In the genomic region with DNA sequence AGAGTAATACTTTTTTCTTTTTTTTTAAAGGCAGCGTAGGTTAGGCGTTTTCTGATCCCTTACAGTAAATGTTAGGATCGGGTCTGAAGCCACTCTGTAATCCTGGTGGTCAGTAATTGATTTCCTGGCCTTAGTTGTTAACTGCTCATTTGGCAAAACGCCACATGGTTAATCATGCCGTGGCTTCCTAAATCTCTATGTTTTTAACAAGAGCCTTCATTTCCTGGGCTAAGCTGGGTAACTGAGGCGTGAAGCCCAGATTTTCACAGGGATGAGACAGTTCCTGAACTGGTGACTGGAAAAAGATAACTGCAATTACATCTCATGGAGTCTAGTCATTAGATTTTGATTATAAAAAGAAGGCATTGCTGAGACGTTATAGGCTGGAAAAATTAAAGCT, we compare ENCODE assay signal across 28 mouse cellular contexts. TPM values are rescaled to one million over a fixed set of nuclear protein-coding genes. Genes with fewer than 3 reads are reported as not detected.
DNase-seq lines count a peak whose midpoint lies in the region; ATAC-seq and TF ChIP-seq lines count a peak whose summit lies in the region.
"Had no signal": no experiment of that assay in that cellular context is flagged by ENCODE, and none has a peak within 500 bp of the region (broad histone marks: within the 10 kb centered on the region; RNA-seq: fewer than 3 reads in every experiment).

No protein-coding gene starts in this region.

- ATAC-seq in kidney, postnatal 0 days (replicated peaks; ENCODE audit: low FRiP score, low read depth), result no peak; the same call in 1 of the 2 replicates
- no peak for ATAC-seq in midbrain, postnatal 0 days (ENCODE audit: low FRiP score)
- no peak for ATAC-seq in midbrain, embryonic 13.5 days
- ATAC-seq: intestine, embryonic 15.5 days; lung, postnatal 0 days had no signal

- 27% methylated on average over 7 of the region's 7 CpGs for WGBS in kidney, postnatal 0 days
- WGBS in midbrain, postnatal 0 days, result 52% methylated on average over 7 of the region's 7 CpGs
- 56% methylated on average over 7 of the region's 7 CpGs for WGBS in midbrain, embryonic 13.5 days

- H3K36me3 ChIP-seq in kidney, postnatal 0 days (ENCODE audit: insufficient read depth, low read length), result no peaks in the 10 kb centered on the region
- H3K36me3 ChIP-seq in midbrain, postnatal 0 days (ENCODE audit: insufficient read depth, low read length), result no peaks in the 10 kb centered on the region
- H3K36me3 ChIP-seq in midbrain, embryonic 13.5 days, result no peaks in the 10 kb centered on the region
- H3K36me3 ChIP-seq: forebrain, embryonic 10.5 days; hindbrain, embryonic 15.5 days; intestine, embryonic 15.5 days; midbrain, embryonic 10.5 days; neural tube, embryonic 13.5 days; stomach, embryonic 15.5 days had no signal

- H3K4me3 ChIP-seq in kidney, postnatal 0 days (replicated peaks; ENCODE audit: low read depth, low read length), result no peak overlapping the region
- H3K4me3 ChIP-seq in midbrain, postnatal 0 days (ENCODE audit: low read depth, low read length), result no peak overlapping the region
- no peak overlapping the region for H3K4me3 ChIP-seq in midbrain, embryonic 13.5 days (replicated peaks)
- H3K4me3 ChIP-seq: forebrain, embryonic 10.5 days; hindbrain, embryonic 15.5 days; intestine, embryonic 15.5 days; midbrain, embryonic 10.5 days; myocyte; neural tube, embryonic 13.5 days; stomach, embryonic 15.5 days had no signal

- H3K4me1 ChIP-seq in kidney, postnatal 0 days (replicated peaks; ENCODE audit: insufficient read depth, low read length), result no peaks in the 10 kb centered on the region
- no peaks in the 10 kb centered on the region for H3K4me1 ChIP-seq in midbrain, postnatal 0 days (ENCODE audit: insufficient read depth, low read length)
- no peaks in the 10 kb centered on the region for H3K4me1 ChIP-seq in midbrain, embryonic 13.5 days (replicated peaks)
- H3K4me1 ChIP-seq: hindbrain, embryonic 15.5 days; intestine, embryonic 15.5 days; stomach, embryonic 15.5 days had no signal

- no peak overlapping the region for H3K9ac ChIP-seq in kidney, postnatal 0 days (ENCODE audit: low read depth, low read length)
- H3K9ac ChIP-seq in midbrain, postnatal 0 days (replicated peaks; ENCODE audit: low read length, poor library complexity, severe bottlenecking), result no peak overlapping the region
- H3K9ac ChIP-seq in midbrain, embryonic 13.5 days (replicated peaks), result no peak overlapping the region
- H3K9ac ChIP-seq: hindbrain, embryonic 15.5 days; intestine, embryonic 15.5 days; neural tube, embryonic 13.5 days; stomach, embryonic 15.5 days had no signal

- no peaks in the 10 kb centered on the region for H3K9me3 ChIP-seq in kidney, postnatal 0 days (replicated peaks; ENCODE audit: low read length)
- no peaks in the 10 kb centered on the region for H3K9me3 ChIP-seq in midbrain, postnatal 0 days (ENCODE audit: low read length)
- peaks cover 4% of the 10 kb centered on the region; the same call in 1 of the 2 replicates for H3K9me3 ChIP-seq in midbrain, embryonic 13.5 days
- H3K9me3 ChIP-seq: hindbrain, embryonic 15.5 days; intestine, embryonic 15.5 days; midbrain, embryonic 10.5 days; neural tube, embryonic 13.5 days; stomach, embryonic 15.5 days had no signal

- no peak overlapping the region for H3K4me2 ChIP-seq in kidney, postnatal 0 days (ENCODE audit: low read length)
- no peak overlapping the region for H3K4me2 ChIP-seq in midbrain, postnatal 0 days (ENCODE audit: low read depth, low read length, poor library complexity, severe bottlenecking)
- H3K4me2 ChIP-seq in midbrain, embryonic 13.5 days (replicated peaks), result no peak overlapping the region
- H3K4me2 ChIP-seq: hindbrain, embryonic 15.5 days; intestine, embryonic 15.5 days; neural tube, embryonic 13.5 days; stomach, embryonic 15.5 days had no signal

- no peaks in the 10 kb centered on the region for H3K27me3 ChIP-seq in kidney, postnatal 0 days (ENCODE audit: insufficient read depth, low read length)
- no peaks in the 10 kb centered on the region for H3K27me3 ChIP-seq in midbrain, postnatal 0 days (ENCODE audit: insufficient read depth, low read length)
- 0 out of 2 replicates have a peak, but pooled peaks cover 3% of the 10 kb centered on the region for H3K27me3 ChIP-seq in midbrain, embryonic 13.5 days
- H3K27me3 ChIP-seq: hindbrain, embryonic 15.5 days; intestine, embryonic 15.5 days; neural tube, embryonic 13.5 days; stomach, embryonic 15.5 days had no signal

- peak; percentile 30 to 32 for DNase-seq in cerebellum, postnatal 14 days
- DNase-seq in cerebellum, postnatal 36 days, result no peak
- DNase-seq in kidney, postnatal 0 days (ENCODE audit: low spot score), result peak; percentile 9
- DNase-seq in kidney, postnatal 10 days, result no peak
- peak; percentile 61 for DNase-seq in midbrain, postnatal 0 days (ENCODE audit: low spot score)
- no peak for DNase-seq in testis, postnatal 10 days (ENCODE audit: low spot score)
- DNase-seq: adrenal gland, postnatal 36 days; cerebellum, adult 11 months; cerebellum, postnatal 25 days; kidney, adult 8-10 months; thymus, adult 18-20 months; thymus, postnatal 36 days had no signal

- H3K27ac ChIP-seq in kidney, postnatal 0 days, result no peak overlapping the region
- H3K27ac ChIP-seq in midbrain, postnatal 0 days (ENCODE audit: low read depth, low read length), result no peak overlapping the region
- no peak overlapping the region for H3K27ac ChIP-seq in midbrain, embryonic 13.5 days
- H3K27ac ChIP-seq: forebrain, embryonic 10.5 days; hindbrain, embryonic 15.5 days; intestine, embryonic 15.5 days; midbrain, embryonic 10.5 days; neural tube, embryonic 13.5 days; stomach, embryonic 15.5 days had no signal

- TF ChIP-seq CTCF in kidney, postnatal 0 days (IDR thresholded peaks at IDR 0.05; ENCODE audit: low read depth), result no peak
- TF ChIP-seq CTCF in midbrain, postnatal 0 days (IDR thresholded peaks at IDR 0.05), result no peak

RNA-seq across cellular contexts. Expression of gene Clrn1, which starts 38.9 kb away (rescaled TPM):
- 1.1 TPM in 2 replicates for polyA plus RNA-seq in kidney, postnatal 0 days (2015; fragmentation: Nextera tagmentation; extraction: Ambion mirVana)
- 1.9 and 2.8 TPM in 2 replicates for total RNA-seq in midbrain, postnatal 0 days (2014; rRNA removed)
- polyA plus RNA-seq in midbrain, postnatal 0 days (2015; fragmentation: Nextera tagmentation; extraction: Ambion mirVana), result 0.44 and 0.80 TPM in 2 replicates
- polyA plus RNA-seq in midbrain, embryonic 13.5 days (2015; fragmentation: Nextera tagmentation; extraction: Ambion mirVana), result 0.41 and 0.63 TPM in 2 replicates
- total RNA-seq: adrenal gland, postnatal 36 days; gastrocnemius, adult 18-20 months; gastrocnemius, postnatal 4 days; heart, adult 8-10 months; heart, postnatal 25 days; liver, adult 2 months had no signal
- polyA plus RNA-seq: forebrain, embryonic 10.5 days; heart, embryonic 14.5 days; intestine, embryonic 15.5 days; liver, adult 2 months; liver, embryonic 16.5 days; lung, postnatal 0 days; myocyte; stomach, embryonic 15.5 days had no signal

Comparison
In these comparisons a context has a peak if more than half of its experiments do, and no peak if none do; other contexts are left out.
1. DNase-seq: peak in cerebellum, postnatal 14 days (2 of 2), kidney, postnatal 0 days (single experiment) and midbrain, postnatal 0 days (single experiment); none in cerebellum, postnatal 36 days (0 of 2), kidney, postnatal 10 days (single experiment) and testis, postnatal 10 days (single experiment).